In genomic region chr3:34795103-34795983, GRCm38 (mm10) we compare ENCODE assay signal across 9 mouse cellular contexts.
A peak's percentile ranks its signal among the peaks of the same experiment; 100 is the strongest.
DNase-seq lines count a peak whose midpoint lies in the region; ATAC-seq and TF ChIP-seq lines count a peak whose summit lies in the region.
"Had no signal": no experiment of that assay in that cellular context is flagged by ENCODE, and none has a peak within 500 bp of the region (broad histone marks: within the 10 kb centered on the region; RNA-seq: fewer than 3 reads in every experiment).

No protein-coding gene starts in this region.

- peak; percentile 76 for ATAC-seq in forebrain, postnatal 0 days
- ATAC-seq in midbrain, embryonic 16.5 days, result peak; percentile 73

- H3K4me2 ChIP-seq in forebrain, postnatal 0 days (ENCODE audit: low read depth), result peak overlapping the region; percentile 48
- H3K4me2 ChIP-seq in midbrain, embryonic 16.5 days (ENCODE audit: low read length), result peak overlapping the region; percentile 69

- no peaks in the 10 kb centered on the region for H3K9me3 ChIP-seq in ES-E14 (ENCODE audit: control insufficient read depth, insufficient read depth, low read depth, low read length)
- no peaks in the 10 kb centered on the region for H3K9me3 ChIP-seq in forebrain, postnatal 0 days (ENCODE audit: low read length)
- no peaks in the 10 kb centered on the region for H3K9me3 ChIP-seq in midbrain, embryonic 16.5 days (replicated peaks; ENCODE audit: control insufficient read depth, low read length, poor library complexity, severe bottlenecking)

- no peaks in the 10 kb centered on the region; the same call in 1 of the 2 replicates for H3K27me3 ChIP-seq in forebrain, postnatal 0 days (ENCODE audit: insufficient read depth, low read length)
- H3K27me3 ChIP-seq in midbrain, embryonic 16.5 days (ENCODE audit: control insufficient read depth, insufficient read depth, low read depth, low read length), result no peaks in the 10 kb centered on the region

- peak; percentile 6 for DNase-seq in adrenal gland, postnatal 25 days
- no peak for DNase-seq in adrenal gland, adult 18-20 months (ENCODE audit: low spot score in 2 of 2)
- peak; percentile 70 for DNase-seq in ES-E14 (ENCODE audit: low read depth, low spot score)
- peak; percentile 25 for DNase-seq in forebrain, postnatal 0 days
- DNase-seq in kidney, postnatal 4 days, result peak; percentile 73 to 81
- no peak for DNase-seq in layer of hippocampus, adult 18-20 months (ENCODE audit: low spot score in 2 of 2)
- DNase-seq in right cerebral cortex, postnatal 36 days (ENCODE audit: low spot score in 2 of 2), result no peak

- in situ Hi-C loops in ES-E14 (cut with MboI; ENCODE audit: low sequenced_read_pairs in 2 of 2, unreplicated experiment in 2 of 2), result loop anchor here in 1 of 2 experiments (25.0 kb wide), 1 partner anchor 317 kb away; no protein-coding TSS in a partner anchor

- no peaks in the 10 kb centered on the region; a peak in 1 of 4 replicates for H3K4me1 ChIP-seq in ES-E14 (ENCODE audit: control insufficient read depth in 2 of 2, insufficient read depth in 2 of 2, low read length in 2 of 2, poor library complexity in 1 of 2)
- H3K4me1 ChIP-seq in forebrain, postnatal 0 days (ENCODE audit: insufficient read depth), result peaks cover 4% of the 10 kb centered on the region; the same call in 1 of the 2 replicates
- peaks cover 7% of the 10 kb centered on the region; the same call in 1 of the 2 replicates for H3K4me1 ChIP-seq in midbrain, embryonic 16.5 days (ENCODE audit: control insufficient read depth, insufficient read depth, low read length)

- H3K36me3 ChIP-seq in ES-E14 (ENCODE audit: control insufficient read depth, insufficient read depth, low read length, poor library complexity, severe bottlenecking), result no peaks in the 10 kb centered on the region
- no peaks in the 10 kb centered on the region for H3K36me3 ChIP-seq in forebrain, postnatal 0 days (ENCODE audit: insufficient read depth)
- H3K36me3 ChIP-seq in midbrain, embryonic 16.5 days (ENCODE audit: control insufficient read depth, insufficient read depth, low read length), result no peaks in the 10 kb centered on the region

- no peak for TF ChIP-seq CTCF in forebrain, postnatal 0 days (IDR thresholded peaks at IDR 0.05; ENCODE audit: low read depth)

- H3K9ac ChIP-seq in ES-E14 (ENCODE audit: insufficient read depth, low read depth, low read length, poor library complexity, severe bottlenecking), result no peak overlapping the region
- H3K9ac ChIP-seq in forebrain, postnatal 0 days, result peak overlapping the region; percentile 32; the same call in 1 of the 2 replicates
- H3K9ac ChIP-seq in midbrain, embryonic 16.5 days (ENCODE audit: low read depth, low read length), result no peak overlapping the region

- WGBS in forebrain, postnatal 0 days, result 16% methylated on average over 23 of the region's 23 CpGs
- WGBS in midbrain, embryonic 16.5 days, result 16% methylated on average over 23 of the region's 23 CpGs

- H3K27ac ChIP-seq in ES-E14 (ENCODE audit: insufficient read depth, low read depth, low read length, poor library complexity, severe bottlenecking), result no peak overlapping the region
- H3K27ac ChIP-seq in forebrain, postnatal 0 days (ENCODE audit: low read depth, low read length), result no peak overlapping the region
- no peak overlapping the region for H3K27ac ChIP-seq in midbrain, embryonic 16.5 days (ENCODE audit: low read length)

- H3K4me3 ChIP-seq in ES-E14 (ENCODE audit: insufficient read depth in 1 of 2, low read depth in 1 of 2, low read length in 2 of 2, poor library complexity in 1 of 2, severe bottlenecking in 1 of 2), result peak overlapping the region in 1 of 2 experiments; percentile 54; a peak in 3 of 4 replicates
- peak overlapping the region; percentile 25 for H3K4me3 ChIP-seq in forebrain, postnatal 0 days (ENCODE audit: low read depth, low read length)
- H3K4me3 ChIP-seq in midbrain, embryonic 16.5 days (ENCODE audit: low read depth, low read length), result peak overlapping the region; percentile 29
- H3K4me3 ChIP-seq: erythroblast, embryonic 14.5 days had no signal

TF ChIP-seq in ES-E14, 5 proteins besides CTCF, POLR2A, EP300 and RAD21:
- TF ChIP-seq ZNF384 (IDR thresholded peaks at IDR 0.05; ENCODE audit: low read depth, low read length), result no peak
- TF ChIP-seq CHD2 (IDR thresholded peaks at IDR 0.05; ENCODE audit: low read depth, low read length), result no peak
- no peak for TF ChIP-seq MAFK (IDR thresholded peaks at IDR 0.05; ENCODE audit: insufficient read depth, low read depth, low read length)
- no peak for TF ChIP-seq HCFC1 (IDR thresholded peaks at IDR 0.05; ENCODE audit: borderline replicate concordance, insufficient read depth, low read length)
- no peak for TF ChIP-seq ZC3H11A (IDR thresholded peaks at IDR 0.05; ENCODE audit: borderline replicate concordance, low read depth, low read length)

Comparison
In these comparisons a context has a peak if more than half of its experiments do, and no peak if none do; other contexts are left out.
1. DNase-seq: peak in adrenal gland, postnatal 25 days (single experiment), ES-E14 (single experiment), forebrain, postnatal 0 days (single experiment) and kidney, postnatal 4 days (2 of 2); none in adrenal gland, adult 18-20 months (0 of 2), layer of hippocampus, adult 18-20 months (0 of 2) and right cerebral cortex, postnatal 36 days (0 of 2).